Mouse (Mus musculus) ES-Bruce4 (cell line): ENCODE measurements around the gene Pde1a.

Source experiments
- CTCF ChIP-seq: IDR thresholded peaks from one replicate; pipeline ENCODE4 v1.8.1; 2011; ENCODE audit warnings: low read depth, low read length
- EP300 ChIP-seq: IDR thresholded peaks from 2 replicates; pipeline ENCODE4 v1.6.1; 2011; ENCODE audit warnings: low read depth, low read length; ENCODE audit not compliant: insufficient read depth
- POLR2A ChIP-seq: IDR thresholded peaks from one replicate; pipeline ENCODE4 v1.8.1; 2011; ENCODE audit warnings: low read length; ENCODE audit not compliant: insufficient read depth

DNA sequence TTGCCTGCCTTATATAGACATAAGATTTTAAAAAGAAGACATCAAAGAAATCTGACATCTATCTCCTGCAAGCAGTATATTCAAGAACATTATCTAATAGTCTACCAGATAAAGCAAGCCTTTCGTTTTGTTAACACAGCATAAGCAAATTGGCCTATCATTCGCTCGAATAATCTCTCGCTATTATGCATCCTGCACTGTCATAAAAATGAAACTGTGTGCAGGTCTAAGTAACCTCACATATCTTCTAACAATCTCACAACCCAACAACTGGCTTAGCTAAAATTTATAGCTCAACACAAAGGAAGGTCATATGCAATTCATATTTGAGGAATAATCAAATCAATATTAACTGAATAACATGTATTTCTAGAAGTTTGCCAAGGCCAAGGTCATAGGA, 246.0 kb downstream of the Pde1a start:
- no peak for TF ChIP-seq CTCF
- TF ChIP-seq EP300, result no peak
- no peak for TF ChIP-seq POLR2A
